Mouse (Mus musculus) embryonic facial prominence, embryonic 14.5 days (tissue): ENCODE data around the gene Dhrs2. TPM values are rescaled to one million over a fixed set of nuclear protein-coding genes. Genes with fewer than 3 reads are reported as not detected.

ENCODE experiments used
- ATAC-seq: fragments of 200-750 bp; cut with Nextera tagmentation; 2 replicates; pipeline ENCODE4 v1.8.0; 2017; ENCODE audit warnings: low read depth, moderate number of reproducible peaks, moderate TSS enrichment
- DNase-seq: peaks from one replicate; pipeline ENCODE4 v3.0.0-alpha.2; 2015; ENCODE audit warnings: low spot score
- H3K27ac ChIP-seq: fragments of 300-500 bp; sonication (generic); replicated peaks from 2 replicates; pipeline ENCODE4 v1.5.1; 2014; ENCODE audit warnings: low read depth, mild to moderate bottlenecking, low read length, moderate library complexity
- H3K27me3 ChIP-seq: fragments of 300-500 bp; sonication (generic); replicated peaks from 2 replicates; pipeline ENCODE4 v1.6.1; 2014; ENCODE audit warnings: low read length; ENCODE audit not compliant: control insufficient read depth, insufficient read depth
- H3K36me3 ChIP-seq: fragments of 300-500 bp; sonication (generic); 2 replicates; pipeline ENCODE4 v1.6.1; 2014; ENCODE audit warnings: low read length, mixed read lengths; ENCODE audit not compliant: control insufficient read depth, insufficient read depth
- H3K4me1 ChIP-seq: fragments of 300-500 bp; sonication (generic); 2 replicates; pipeline ENCODE4 v1.6.1; 2014; ENCODE audit warnings: antibody characterized with exemption, low read length; ENCODE audit not compliant: control insufficient read depth, insufficient read depth
- H3K4me2 ChIP-seq: fragments of 300-500 bp; sonication (generic); 2 replicates; pipeline ENCODE4 v1.6.1; 2014; ENCODE audit warnings: low read depth, mild to moderate bottlenecking, low read length, moderate library complexity, mixed read lengths
- H3K4me3 ChIP-seq: fragments of 300-500 bp; sonication (generic); 2 replicates; pipeline ENCODE4 v1.5.1; 2014; ENCODE audit warnings: low read depth, mild to moderate bottlenecking, low read length
- H3K9ac ChIP-seq: fragments of 300-500 bp; sonication (generic); 2 replicates; pipeline ENCODE4 v1.6.1; 2014; ENCODE audit warnings: low read depth, mild to moderate bottlenecking, low read length, moderate library complexity, mixed read lengths
- H3K9me3 ChIP-seq: fragments of 300-500 bp; sonication (generic); 2 replicates; pipeline ENCODE4 v1.6.1; 2016; ENCODE audit warnings: low read length; ENCODE audit not compliant: control insufficient read depth
- WGBS: fragments of 180-500 bp; shearing (Covaris S2); extraction: QIAGEN DNeasy Blood & Tissue Kit; methylation state at CpG from one replicate; pipeline ENCODE4 v1.1.7; 2014; 5-methylcytosine and 5-hydroxymethylcytosine counted together
- polyA plus RNA-seq: library from polyadenylated mRNA; unstranded; fragments of >200 nt; fragmentation: Nextera tagmentation; extraction: Ambion mirVana; gene quantifications from 2 replicates; pipeline ENCODE4 v1.2.1, GENCODE M21; 2014

Dhrs2 gene
- polyA plus RNA-seq, 1 experiment from 2014 or later: 5.7 TPM

DNA sequence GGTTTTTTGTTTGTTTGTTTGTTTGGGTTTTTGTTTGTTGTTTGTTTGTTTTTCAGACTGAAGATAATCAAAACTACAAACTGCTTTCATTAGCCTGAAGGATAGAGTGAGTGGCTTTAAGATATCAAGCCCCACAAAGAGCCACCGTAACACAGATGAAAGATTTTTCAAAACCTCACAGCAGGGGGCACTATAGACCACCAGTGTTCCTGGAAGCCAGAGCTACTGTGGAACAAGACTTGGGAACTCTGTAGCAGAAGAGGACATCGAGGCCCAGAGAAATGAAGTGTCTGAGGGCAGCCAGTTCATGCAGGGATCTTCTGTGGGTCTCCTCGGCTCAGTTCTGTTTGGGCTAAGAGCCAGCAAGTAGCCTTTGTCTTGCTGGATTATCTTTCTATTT, 49.4 kb downstream of the Dhrs2 start:
- WGBS: 57% methylated on average over 3 of the region's 3 CpGs
- Histone ChIP-seq H3K9ac (no peak overlapping the region), H3K27me3 (no peaks in the 10 kb centered on the region), H3K27ac (no peak overlapping the region), H3K4me2 (no peak overlapping the region), H3K4me3 (no peak overlapping the region), H3K4me1 (no peaks in the 10 kb centered on the region), H3K9me3 (no peaks in the 10 kb centered on the region), H3K36me3 (no peaks in the 10 kb centered on the region)
- DNase-seq (peak; percentile 55), ATAC-seq (no peak)

DNA sequence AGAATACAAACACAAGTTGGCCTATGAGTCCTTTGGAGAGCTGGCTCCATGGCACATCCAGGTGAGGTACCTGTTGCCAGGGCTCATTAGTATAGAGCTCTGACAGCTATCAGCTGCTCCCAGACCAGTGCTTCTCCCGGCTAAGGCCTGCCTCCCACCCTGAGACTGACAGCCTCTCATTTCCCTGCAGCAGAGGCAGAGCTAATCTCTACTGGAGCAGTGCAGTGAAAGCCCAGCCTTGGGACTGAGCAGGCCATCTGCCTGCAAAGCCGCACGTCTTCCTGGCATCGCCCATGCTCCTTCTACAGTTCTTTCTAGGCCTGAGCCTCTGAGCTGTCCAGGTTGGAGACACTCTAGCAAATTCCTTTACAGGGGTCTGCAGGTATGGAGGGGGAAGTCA, 51.2 kb downstream of the Dhrs2 start:
- DNase-seq (no peak), ATAC-seq (no peak)
- H3K4me2 ChIP-seq: no peak overlapping the region
- H3K27me3 ChIP-seq: no peaks in the 10 kb centered on the region
- H3K36me3 ChIP-seq: no peaks in the 10 kb centered on the region
- H3K9ac ChIP-seq: no peak overlapping the region
- no peaks in the 10 kb centered on the region for H3K4me1 ChIP-seq
- H3K27ac ChIP-seq: no peak overlapping the region
- H3K4me3 ChIP-seq: no peak overlapping the region
- WGBS: 80% methylated on average over 4 of the region's 4 CpGs
- no peaks in the 10 kb centered on the region for H3K9me3 ChIP-seq

DNA sequence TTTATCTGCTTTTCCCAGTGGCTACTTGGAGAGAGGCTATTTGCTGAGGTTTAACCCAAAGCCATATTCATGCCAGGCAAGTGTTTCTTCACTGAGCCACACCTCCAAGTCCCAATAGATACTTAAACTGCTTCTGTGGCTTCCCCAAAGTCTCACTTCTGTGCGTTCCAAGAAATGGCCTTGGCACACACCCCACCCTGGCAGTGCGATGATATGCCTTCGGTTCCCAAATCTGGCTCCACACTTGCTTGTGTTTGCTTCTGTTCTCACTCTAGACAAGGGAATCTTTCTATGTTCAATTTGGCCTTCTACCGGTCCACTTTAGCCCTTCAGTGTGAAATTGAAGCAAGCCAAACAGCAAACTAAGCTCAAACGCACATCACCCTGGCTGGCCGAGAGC, 53.0 kb downstream of the Dhrs2 start:
- Histone ChIP-seq H3K27me3 (no peaks in the 10 kb centered on the region), H3K9me3 (no peaks in the 10 kb centered on the region), H3K27ac (no peak overlapping the region), H3K36me3 (no peaks in the 10 kb centered on the region), H3K4me2 (no peak overlapping the region), H3K4me3 (no peak overlapping the region), H3K4me1 (no peaks in the 10 kb centered on the region), H3K9ac (no peak overlapping the region)
- no peak for ATAC-seq
- DNase-seq: no peak
- WGBS: 87% methylated on average over 6 of the region's 6 CpGs

DNA sequence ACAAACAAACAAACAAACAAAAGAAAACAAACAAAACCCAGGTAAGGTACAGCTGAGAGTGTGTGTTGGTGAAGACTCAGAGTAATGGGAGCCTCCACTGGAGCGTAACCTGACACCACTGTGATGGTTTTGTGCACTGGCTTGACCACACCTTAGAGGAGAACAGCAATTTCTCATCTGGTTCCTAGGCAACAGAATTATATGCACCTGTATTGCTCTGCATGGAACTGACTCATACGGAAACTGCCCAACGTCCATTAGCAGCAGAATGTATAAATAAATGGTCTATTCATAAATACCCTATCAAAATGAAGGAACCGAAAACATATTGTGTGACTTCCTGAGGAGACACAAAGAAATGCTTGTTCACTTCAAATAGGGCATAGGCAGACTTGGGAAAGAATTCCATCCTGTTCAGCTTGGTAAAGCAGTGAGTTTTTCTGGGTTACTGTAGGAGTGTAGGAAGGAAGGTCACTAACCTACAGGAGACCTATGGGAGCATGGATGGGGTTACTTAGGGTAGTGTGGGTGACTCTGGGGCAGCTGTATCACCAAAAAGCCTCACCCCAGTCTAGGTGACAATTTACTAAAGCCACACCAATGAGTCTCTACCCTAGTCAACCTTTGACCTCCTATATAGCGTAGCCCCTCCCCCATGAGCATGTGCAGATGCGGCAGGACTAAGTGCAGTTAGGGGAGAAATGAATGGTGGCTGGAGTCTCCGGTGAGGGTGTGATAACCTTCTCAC, 57.7 kb downstream of the Dhrs2 start:
- peak; percentile 18 for DNase-seq
- 71% methylated on average over 7 of the region's 7 CpGs for WGBS

More for the DNA sequence above, 57.7 kb downstream of the Dhrs2 start:
- Histone ChIP-seq H3K4me1 (no peaks in the 10 kb centered on the region), H3K27ac (no peak overlapping the region), H3K4me2 (no peak overlapping the region), H3K4me3 (no peak overlapping the region), H3K9ac (no peak overlapping the region), H3K27me3 (no peaks in the 10 kb centered on the region), H3K36me3 (no peaks in the 10 kb centered on the region), H3K9me3 (no peaks in the 10 kb centered on the region)
- 0 out of 2 replicates have a peak, but pooled peaks have one; percentile 47 for ATAC-seq

Other genes with a start within 250 kb of the Dhrs2 start
- gene Gm17428, start 245.1 kb upstream of the Dhrs2 start, polyA plus RNA-seq: not detected in 2 replicates
- 92.5 and 103 TPM in 2 replicates for gene Myh7, start 227.4 kb upstream of the Dhrs2 start, polyA plus RNA-seq
- 70.1 and 71.6 TPM in 2 replicates for gene Ngdn, start 206.6 kb upstream of the Dhrs2 start, polyA plus RNA-seq
- gene Zfhx2, start 129.7 kb upstream of the Dhrs2 start, polyA plus RNA-seq: 3.4 and 3.7 TPM in 2 replicates
- gene Thtpa, start 127.2 kb upstream of the Dhrs2 start, polyA plus RNA-seq: 16.7 and 22.6 TPM in 2 replicates
- gene Ap1g2, start 115.4 kb upstream of the Dhrs2 start, polyA plus RNA-seq: 15.3 and 17.6 TPM in 2 replicates
- 3.0 and 3.8 TPM in 2 replicates for gene Jph4, start 105.1 kb upstream of the Dhrs2 start, polyA plus RNA-seq